ENCODE assay signal across 8 mouse cellular contexts in the genomic region with DNA sequence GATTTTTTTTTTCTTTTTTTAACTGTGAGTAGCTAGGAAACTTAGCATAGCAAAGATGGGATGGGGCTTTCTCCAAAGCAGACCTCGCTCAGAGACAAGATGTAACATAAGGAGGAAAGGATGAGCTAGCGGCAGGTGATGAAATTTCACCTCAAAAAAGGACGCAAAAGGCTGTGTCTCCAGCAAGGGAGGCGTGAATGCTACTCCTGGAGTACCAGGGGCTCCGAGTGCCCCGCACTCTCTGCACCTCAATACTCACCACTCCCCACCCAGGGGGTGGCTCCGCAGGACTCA. TPM values are rescaled to one million over a fixed set of nuclear protein-coding genes. Genes with fewer than 3 reads are reported as not detected.
A peak's percentile ranks its signal among the peaks of the same experiment; 100 is the strongest.
DNase-seq lines count a peak whose midpoint lies in the region; ATAC-seq and TF ChIP-seq lines count a peak whose summit lies in the region.

No protein-coding gene starts in this region.

- H3K4me2 ChIP-seq in liver, embryonic 11.5 days: peak overlapping the region; percentile 98
- peak overlapping the region; percentile 74 for H3K4me2 ChIP-seq in stomach, embryonic 16.5 days (ENCODE audit: low read depth, low read length)

- ATAC-seq in liver, embryonic 11.5 days (replicated peaks; ENCODE audit: low FRiP score): no peak
- no peak for ATAC-seq in stomach, embryonic 16.5 days (ENCODE audit: insufficient read depth, low FRiP score)

- H3K4me1 ChIP-seq in testis, adult 2 months (ENCODE audit: control insufficient read depth, insufficient read depth, low read length): peaks cover 5% of the 10 kb centered on the region; the same call in 1 of the 2 replicates
- H3K4me1 ChIP-seq in liver, embryonic 11.5 days (replicated peaks; ENCODE audit: control insufficient read depth, insufficient read depth, low read length): no peaks in the 10 kb centered on the region
- H3K4me1 ChIP-seq in stomach, embryonic 16.5 days (ENCODE audit: control insufficient read depth, insufficient read depth, low read length): 0 out of 2 replicates have a peak, but pooled peaks cover 4% of the 10 kb centered on the region

- peak; percentile 75 for DNase-seq in embryo, embryonic 11 days
- no peak for DNase-seq in embryo, embryonic 10.5 days (ENCODE audit: low spot score)
- no peak for DNase-seq in testis, postnatal 10 days (ENCODE audit: low spot score)
- no peak for DNase-seq in liver, embryonic 11.5 days (ENCODE audit: low spot score)
- DNase-seq in spleen, adult 12 weeks (ENCODE audit: low spot score): no peak
- DNase-seq in cerebellum, adult 11-12 months: no peak

- H3K9ac ChIP-seq in liver, embryonic 11.5 days (ENCODE audit: low read depth, low read length): peak overlapping the region; percentile 63
- H3K9ac ChIP-seq in stomach, embryonic 16.5 days (ENCODE audit: low read length): peak overlapping the region; percentile 100

- H3K27ac ChIP-seq in testis, adult 2 months (ENCODE audit: control insufficient read depth, insufficient read depth, low read depth, low read length): peak overlapping the region; percentile 95
- H3K27ac ChIP-seq in liver, embryonic 11.5 days (ENCODE audit: low read depth, low read length): peak overlapping the region; percentile 79; the same call in 1 of the 2 replicates
- peak overlapping the region; percentile 97 for H3K27ac ChIP-seq in stomach, embryonic 16.5 days (ENCODE audit: low read length)

- H3K36me3 ChIP-seq in testis, adult 2 months (ENCODE audit: control insufficient read depth, insufficient read depth, low read length): no peaks in the 10 kb centered on the region
- no peaks in the 10 kb centered on the region for H3K36me3 ChIP-seq in liver, embryonic 11.5 days (ENCODE audit: control insufficient read depth, insufficient read depth, low read length)
- H3K36me3 ChIP-seq in stomach, embryonic 16.5 days (ENCODE audit: control insufficient read depth, insufficient read depth, low read length): no peaks in the 10 kb centered on the region

- peak overlapping the region; percentile 96 for H3K4me3 ChIP-seq in testis, adult 2 months (ENCODE audit: control insufficient read depth, low read depth, low read length)
- peak overlapping the region; percentile 60 for H3K4me3 ChIP-seq in liver, embryonic 11.5 days (ENCODE audit: low read depth, low read length)
- peak overlapping the region; percentile 91 for H3K4me3 ChIP-seq in stomach, embryonic 16.5 days (replicated peaks; ENCODE audit: low read length)

- TF ChIP-seq POLR2A in testis, adult 2 months (IDR thresholded peaks at IDR 0.05; ENCODE audit: control insufficient read depth, low read depth, low read length): no peak

- no peaks in the 10 kb centered on the region for H3K9me3 ChIP-seq in liver, embryonic 11.5 days (ENCODE audit: control insufficient read depth, low read length)
- H3K9me3 ChIP-seq in stomach, embryonic 16.5 days (replicated peaks; ENCODE audit: control insufficient read depth, low read length): no peaks in the 10 kb centered on the region

- no peak for TF ChIP-seq CTCF in testis, adult 2 months (IDR thresholded peaks at IDR 0.05; ENCODE audit: control insufficient read depth, insufficient read depth, insufficient replicate concordance, low read depth, low read length)

- H3K27me3 ChIP-seq in testis, adult 2 months (ENCODE audit: control insufficient read depth, insufficient read depth, low read length): no peaks in the 10 kb centered on the region
- H3K27me3 ChIP-seq in liver, embryonic 11.5 days (replicated peaks; ENCODE audit: control insufficient read depth, insufficient read depth, low read length): peaks cover 4% of the 10 kb centered on the region
- no peaks in the 10 kb centered on the region for H3K27me3 ChIP-seq in stomach, embryonic 16.5 days (ENCODE audit: control insufficient read depth, insufficient read depth, low read length)

- 1% methylated on average over 7 of the region's 7 CpGs for WGBS in liver, embryonic 11.5 days
- WGBS in stomach, embryonic 16.5 days: 0% methylated on average over 7 of the region's 7 CpGs

RNA-seq across cellular contexts. Expression of a gene that starts 0.9 kb away (rescaled TPM):
- 1.8 and 1.9 TPM in 2 replicates for polyA plus RNA-seq in testis, adult 2 months (2012; rRNA removed)
- 1.2 and 1.9 TPM in 2 replicates for polyA plus RNA-seq in liver, embryonic 11.5 days (2014; fragmentation: Nextera tagmentation; extraction: Ambion mirVana)
- polyA plus RNA-seq in stomach, embryonic 16.5 days (2015; fragmentation: Nextera tagmentation; extraction: Ambion mirVana): 2.3 and 2.5 TPM in 2 replicates

RNA-seq across cellular contexts. Expression of a gene that starts 53.7 kb away (rescaled TPM):
- 43.0 and 51.6 TPM in 2 replicates for polyA plus RNA-seq in testis, adult 2 months (2012; rRNA removed)
- 121 and 125 TPM in 2 replicates for polyA plus RNA-seq in liver, embryonic 11.5 days (2014; fragmentation: Nextera tagmentation; extraction: Ambion mirVana)
- polyA plus RNA-seq in stomach, embryonic 16.5 days (2015; fragmentation: Nextera tagmentation; extraction: Ambion mirVana): 109 and 130 TPM in 2 replicates

RNA-seq across cellular contexts. Expression of a gene that starts 54.7 kb away (rescaled TPM):
- 21.6 and 24.0 TPM in 2 replicates for polyA plus RNA-seq in testis, adult 2 months (2012; rRNA removed)
- 61.9 and 63.8 TPM in 2 replicates for polyA plus RNA-seq in liver, embryonic 11.5 days (2014; fragmentation: Nextera tagmentation; extraction: Ambion mirVana)
- 92.4 and 104 TPM in 2 replicates for polyA plus RNA-seq in stomach, embryonic 16.5 days (2015; fragmentation: Nextera tagmentation; extraction: Ambion mirVana)
